Mouse (Mus musculus): Measurements from ENCODE around the gene Khdc4.
"Not testable (repeated sequence)": the region's sequence is repeated elsewhere in the genome, so short reads cannot be mapped to it uniquely, and the experiment has no call there.

Gene Khdc4

DNA sequence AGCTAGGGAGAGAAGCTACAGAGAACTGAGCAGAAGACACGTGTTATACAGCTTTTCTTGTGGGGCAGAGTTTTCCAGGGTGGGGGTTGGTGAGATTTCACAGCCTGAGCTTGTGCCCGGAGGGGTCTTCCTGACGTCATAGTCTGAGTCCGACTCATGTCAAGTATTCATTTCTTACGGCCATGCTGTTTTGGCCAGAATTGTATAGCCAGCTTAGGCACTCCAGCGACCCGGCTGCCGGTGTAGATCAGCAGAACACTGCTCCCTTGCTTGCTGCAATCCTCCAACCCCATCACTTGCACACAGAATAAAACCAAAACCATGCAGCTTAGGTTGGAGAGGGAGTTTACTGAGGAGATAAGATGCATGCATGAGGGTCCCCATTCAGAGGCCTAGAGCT is 30.0 kb upstream of the Khdc4 start:
- no peak for DNase-seq (ENCODE audit: inconsistent ontology term)

DNA sequence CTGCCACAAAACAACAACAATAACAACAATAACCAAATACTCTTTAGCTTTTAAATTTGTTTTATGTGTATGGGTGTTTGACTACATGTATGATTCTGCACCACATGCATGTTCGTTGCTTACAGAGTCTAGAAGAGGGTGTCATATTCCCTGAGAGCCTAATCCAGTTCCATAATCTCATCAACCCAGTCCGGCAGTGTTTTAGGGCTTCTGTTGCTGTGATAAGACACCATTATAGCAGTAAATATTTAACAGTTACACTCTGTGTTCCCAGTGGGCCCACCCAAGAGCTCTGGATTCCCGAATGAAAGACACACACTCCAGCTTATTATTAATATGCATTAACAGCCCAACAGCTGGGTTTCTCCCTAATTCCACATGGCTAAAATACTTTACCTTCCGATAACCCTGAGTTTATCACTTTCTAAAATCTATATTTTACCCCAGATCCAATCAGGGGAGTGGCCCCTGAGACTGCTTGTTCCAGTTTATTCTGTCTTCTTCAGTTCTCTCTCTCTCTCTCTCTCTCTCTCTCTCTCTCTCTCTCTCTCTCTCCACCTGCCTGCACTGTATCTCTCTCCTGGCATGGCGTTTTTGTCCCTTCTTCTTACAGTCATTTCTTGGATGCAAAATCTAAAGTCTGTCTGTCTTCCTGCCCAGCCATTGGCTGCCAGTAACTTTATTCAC is 27.0 kb upstream of the Khdc4 start:
- no peak for DNase-seq (ENCODE audit: inconsistent ontology term)

DNA sequence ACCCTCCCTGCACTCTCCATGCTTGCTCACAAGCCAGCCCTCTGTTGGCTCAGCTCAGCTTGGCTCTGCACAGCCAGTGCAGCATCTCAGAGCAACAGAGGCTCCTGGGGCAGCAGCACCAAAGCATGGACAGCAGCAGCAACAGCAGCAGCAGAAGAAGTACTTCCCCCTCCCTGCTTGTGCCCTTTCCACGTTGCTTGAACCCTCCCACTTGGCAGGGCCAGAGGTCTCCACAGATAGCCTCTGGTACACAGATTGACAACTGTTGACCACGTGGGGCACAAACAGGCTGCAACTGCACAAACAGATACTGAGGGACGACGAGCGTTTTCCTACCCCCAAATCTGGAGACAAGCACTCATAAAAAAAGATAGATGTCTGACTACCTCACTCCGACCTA is 25.8 kb upstream of the Khdc4 start:
- DNase-seq (ENCODE audit: inconsistent ontology term), result no peak

DNA sequence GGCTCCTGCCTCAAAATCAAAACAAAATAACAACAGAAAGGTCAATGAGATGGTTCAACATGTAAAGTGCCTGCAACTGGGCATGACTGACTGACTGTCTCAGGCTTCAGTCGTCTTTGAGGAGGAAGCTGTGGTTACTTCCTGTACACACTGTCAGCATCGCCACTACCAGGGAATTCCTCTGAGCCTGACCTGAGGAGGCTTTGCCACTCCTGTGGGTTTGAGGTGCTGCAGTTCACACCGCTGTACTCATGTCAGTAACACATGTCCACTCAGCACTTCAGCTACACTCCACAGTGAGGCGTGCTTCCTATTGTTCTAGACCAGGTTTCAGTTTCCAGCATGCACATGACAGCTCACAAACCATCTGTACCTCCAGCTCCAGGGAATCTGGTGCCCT is 21.5 kb upstream of the Khdc4 start:
- no peak for DNase-seq (ENCODE audit: inconsistent ontology term)

DNA sequence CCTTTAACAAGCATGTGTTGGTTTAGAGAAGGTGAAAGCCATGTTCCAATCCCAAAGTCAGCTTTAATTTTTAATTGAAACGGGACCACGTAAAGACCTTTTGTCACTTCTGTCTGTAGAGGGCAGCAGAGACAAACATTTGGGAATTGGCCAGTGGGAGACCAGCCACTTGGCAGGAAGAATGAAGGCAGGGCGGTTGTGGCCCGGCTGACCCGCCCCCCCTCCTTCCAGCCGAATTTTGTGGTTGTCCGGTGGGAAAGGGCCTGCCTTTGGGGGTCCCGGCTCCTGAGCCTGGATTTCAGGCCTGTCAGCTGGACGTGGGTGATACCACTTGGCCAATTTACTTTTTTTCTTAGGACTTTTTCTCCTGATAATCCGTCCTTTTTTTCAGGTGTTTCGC is 8.2 kb upstream of the Khdc4 start:
- DNase-seq (ENCODE audit: inconsistent ontology term), result peak; percentile 81

DNA sequence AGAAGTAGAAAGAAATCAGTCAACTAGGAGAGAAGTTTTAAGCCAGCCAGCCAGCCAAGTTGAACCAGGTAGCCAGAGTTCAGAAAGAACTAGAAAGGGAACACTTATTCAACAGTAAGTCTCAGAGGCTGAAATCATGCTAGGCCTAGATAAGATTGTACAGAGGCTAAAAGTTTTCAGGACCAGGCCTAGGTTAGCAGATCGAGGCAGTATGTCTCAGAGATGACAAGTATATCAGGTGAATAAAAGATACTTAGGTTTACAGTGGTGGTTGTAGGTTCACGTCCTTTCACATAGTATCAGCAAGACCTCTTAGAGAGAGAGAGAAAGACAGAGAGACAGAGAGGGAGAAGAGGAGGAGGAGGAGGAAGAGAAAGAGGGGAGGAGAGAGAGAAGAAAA is 1.8 kb upstream of the Khdc4 start:
- no peak for DNase-seq (ENCODE audit: inconsistent ontology term)

DNA sequence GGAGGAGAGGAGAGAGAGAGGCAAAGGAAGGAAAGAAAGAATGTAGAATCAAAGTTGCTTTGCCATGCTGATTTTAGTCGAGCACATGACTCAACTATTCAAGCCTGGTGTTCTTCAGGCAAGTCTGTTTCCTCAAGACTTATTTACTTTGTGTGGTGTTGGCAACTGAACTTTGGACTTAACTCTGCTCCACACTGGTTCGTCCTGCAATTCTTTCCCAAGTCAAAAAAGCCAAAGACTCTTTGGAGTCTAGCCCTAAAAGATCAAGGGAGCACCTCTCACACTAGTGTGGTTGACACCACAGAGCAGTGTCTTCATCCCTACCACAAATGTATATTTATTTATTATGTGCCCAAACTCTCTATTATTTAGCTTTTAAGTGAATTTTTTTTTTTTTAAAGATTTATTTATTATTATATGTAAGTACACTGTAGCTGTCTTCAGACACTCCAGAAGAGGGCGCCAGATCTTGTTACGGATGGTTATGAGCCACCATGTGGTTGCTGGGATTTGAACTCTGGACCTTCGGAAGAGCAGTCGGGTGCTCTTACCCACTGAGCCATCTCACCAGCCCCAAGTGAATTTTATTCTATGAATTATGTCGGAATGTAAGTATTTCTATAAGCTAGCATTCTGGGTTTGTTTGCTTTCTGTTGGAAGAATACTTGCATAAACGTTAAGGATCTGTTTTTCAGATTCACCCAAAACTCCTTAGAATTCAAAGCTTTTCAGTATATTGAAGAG is 1.2 kb upstream of the Khdc4 start:
- no peak for DNase-seq (ENCODE audit: inconsistent ontology term)

DNA sequence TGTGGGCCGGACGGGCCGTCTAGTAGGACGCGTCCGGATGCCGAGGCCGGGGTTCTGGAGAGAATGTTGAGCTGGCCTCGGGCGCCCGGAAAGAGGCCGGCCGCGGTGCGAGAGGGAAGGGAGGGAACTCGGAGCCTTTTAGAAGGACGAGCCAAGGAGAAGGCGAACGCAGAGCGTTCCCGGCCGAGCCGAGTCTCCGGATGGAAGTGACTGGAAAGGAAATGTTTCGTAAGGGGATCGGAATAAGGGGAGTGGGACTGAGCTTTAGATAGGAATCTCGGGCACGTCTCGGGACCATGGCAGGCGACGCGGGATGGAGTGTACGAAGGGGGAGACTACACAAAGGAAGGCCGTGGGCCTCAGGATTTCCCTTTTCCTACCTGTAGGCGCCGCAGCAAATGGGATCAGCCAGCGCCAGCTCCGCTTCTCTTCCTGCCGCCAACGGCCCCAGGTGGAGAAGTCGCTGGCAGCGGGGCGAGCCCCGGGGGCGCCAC is 402 bp downstream of the Khdc4 start:
- no peak for DNase-seq (ENCODE audit: inconsistent ontology term)

DNA sequence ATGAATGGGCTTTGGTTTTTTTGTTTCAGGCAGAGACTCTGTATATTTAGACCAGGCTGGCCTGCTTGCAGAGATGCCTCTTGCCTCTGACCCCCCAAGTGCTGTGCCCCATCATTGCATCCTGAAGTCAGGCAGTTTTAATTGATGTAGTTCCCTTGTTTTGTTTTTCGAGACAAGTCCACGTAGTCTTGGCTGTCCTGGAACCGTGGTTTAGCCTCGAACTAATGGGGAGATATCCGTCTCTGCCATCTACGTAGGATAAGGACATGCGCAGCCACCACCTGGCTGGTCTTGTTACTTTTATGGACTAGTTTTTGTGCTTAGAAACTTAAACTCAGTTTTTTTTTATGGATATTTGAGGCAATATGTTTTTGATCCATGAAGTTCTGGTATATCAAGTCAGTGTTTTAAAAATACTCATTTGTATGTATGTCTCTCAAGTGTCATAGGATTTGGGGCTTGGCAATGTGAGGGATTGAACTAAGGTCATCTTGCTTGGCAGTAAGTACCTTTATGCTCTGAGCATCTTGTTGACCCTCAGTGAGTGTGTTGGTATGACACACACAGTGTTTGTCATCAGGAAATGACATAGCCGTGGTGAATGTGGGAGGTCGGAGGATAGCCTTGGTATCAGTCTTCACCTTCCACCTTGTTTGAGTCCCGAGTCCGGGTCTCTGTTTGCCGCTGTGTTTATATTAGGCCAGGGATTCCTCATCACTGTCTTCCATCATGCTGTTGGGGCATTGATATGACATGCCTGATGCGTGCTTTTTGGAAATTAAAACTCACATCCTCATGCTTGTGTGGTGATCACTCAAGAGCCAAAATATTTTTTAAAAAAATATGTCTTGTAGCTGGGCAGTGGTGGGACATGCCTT is 1.4 kb downstream of the Khdc4 start:
- no peak for DNase-seq (ENCODE audit: inconsistent ontology term)

DNA sequence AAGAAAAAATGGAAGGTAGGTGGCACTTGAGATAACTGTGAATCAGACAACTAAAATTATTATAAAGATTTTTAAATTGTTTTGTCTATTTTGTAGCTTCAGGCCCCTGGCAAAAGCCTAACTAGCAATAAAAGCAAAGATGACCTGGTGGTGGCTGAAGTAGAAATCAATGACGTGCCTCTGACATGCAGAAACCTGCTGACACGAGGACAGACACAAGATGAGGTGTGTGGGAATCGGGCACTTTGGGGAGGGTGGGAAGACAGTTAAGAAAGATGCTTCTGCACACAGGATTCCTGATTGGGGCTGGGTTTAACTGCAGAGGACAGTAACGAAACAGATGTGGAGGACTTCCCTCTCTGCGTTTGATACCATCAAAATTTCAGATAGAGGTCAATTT is 3.5 kb downstream of the Khdc4 start:
- no peak for DNase-seq (ENCODE audit: inconsistent ontology term)

DNA sequence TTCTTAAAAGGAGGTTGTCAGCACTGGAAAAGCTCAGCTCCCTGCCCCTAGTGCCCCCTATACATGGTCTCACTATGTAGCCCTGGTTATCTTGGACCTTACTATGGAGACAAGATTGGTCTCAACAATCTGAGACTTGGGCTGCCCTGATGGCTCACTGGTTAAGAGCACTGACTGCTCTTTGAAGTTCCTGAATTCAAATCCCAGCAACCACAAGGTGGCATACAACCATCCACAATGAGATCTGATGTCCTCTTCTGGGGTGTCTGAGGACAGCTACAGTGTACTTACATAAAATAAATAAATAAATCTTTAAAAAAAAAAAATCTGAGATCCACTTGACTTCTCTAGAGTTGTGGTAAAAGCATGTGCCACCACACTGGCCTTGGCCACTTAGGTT is 9.9 kb downstream of the Khdc4 start:
- DNase-seq (ENCODE audit: inconsistent ontology term), result no peak

DNA sequence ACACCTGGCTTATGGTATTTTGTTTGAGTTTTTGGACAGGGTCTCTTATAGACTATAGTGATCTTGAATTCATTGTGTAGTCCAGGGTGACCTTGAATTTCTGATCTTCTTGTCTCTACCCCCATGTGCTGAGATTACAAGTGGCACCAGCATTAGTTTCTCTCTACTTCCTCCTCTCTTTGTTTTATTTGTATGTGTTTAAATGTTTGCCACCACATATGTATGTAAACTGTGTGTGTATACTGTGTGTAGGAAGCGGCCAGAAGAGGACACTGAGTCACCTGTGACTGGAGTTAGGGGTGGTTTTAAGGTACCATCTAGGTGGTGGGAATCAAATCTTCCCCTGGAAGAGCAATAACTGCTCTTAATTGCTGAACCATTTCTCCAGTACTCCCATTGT is 12.4 kb downstream of the Khdc4 start:
- no peak for DNase-seq (ENCODE audit: inconsistent ontology term)

DNA sequence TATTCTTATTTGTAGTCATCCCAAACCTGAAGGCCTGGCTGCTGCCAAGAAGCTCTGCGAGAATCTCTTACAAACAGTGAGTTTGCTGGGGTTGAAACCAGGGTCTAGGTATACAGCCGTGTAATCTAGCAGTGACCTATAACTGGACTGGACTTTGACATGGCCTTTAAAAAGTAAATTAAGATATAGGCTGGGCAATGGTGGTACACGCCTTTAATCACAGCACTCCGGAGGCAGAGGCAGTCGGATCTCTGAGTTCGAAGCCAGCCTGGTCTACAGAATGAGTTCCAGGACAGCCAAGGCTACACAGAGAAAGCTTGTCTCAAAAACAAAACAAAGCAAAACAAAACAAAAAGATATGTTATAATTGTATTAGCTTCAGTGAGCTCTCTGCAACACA is 13.2 kb downstream of the Khdc4 start:
- no peak for DNase-seq (ENCODE audit: inconsistent ontology term)

DNA sequence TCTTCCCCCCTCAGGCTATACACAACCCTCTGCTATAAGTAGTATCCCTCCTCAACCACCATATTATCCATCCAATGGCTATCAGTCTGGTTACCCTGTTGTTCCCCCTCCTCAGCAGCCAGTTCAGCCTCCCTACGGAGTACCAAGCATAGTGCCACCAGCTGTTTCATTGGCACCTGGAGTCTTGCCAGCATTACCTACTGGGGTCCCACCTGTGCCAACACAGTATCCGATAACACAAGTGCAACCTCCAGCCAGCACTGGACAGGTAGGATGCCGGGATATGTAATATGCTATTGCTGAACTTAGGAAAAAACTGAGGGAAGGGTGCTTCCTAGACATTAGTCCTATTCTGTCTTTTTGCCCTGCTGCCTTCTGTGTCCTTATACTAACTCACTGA is 14.6 kb downstream of the Khdc4 start:
- no peak for DNase-seq (ENCODE audit: inconsistent ontology term)

DNA sequence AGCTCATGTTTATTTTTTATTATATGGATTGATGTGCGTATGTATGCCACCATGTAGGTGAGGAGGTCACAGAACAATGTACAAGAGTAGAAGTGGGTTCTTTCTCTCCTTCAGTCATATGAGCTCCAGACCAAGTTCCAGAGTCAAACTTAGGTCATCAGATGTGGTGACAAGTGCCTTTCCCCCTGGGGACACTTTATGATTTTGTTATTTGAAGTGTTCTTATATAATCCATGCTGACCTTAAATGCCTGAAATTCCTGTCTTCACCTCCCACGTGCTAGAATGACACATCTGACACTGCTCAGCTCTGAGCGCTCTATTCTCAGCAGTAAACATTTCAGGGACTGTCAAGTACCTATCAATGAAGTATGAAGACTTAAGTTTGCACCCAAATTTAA is 15.6 kb downstream of the Khdc4 start:
- no peak for DNase-seq (ENCODE audit: inconsistent ontology term)

DNA sequence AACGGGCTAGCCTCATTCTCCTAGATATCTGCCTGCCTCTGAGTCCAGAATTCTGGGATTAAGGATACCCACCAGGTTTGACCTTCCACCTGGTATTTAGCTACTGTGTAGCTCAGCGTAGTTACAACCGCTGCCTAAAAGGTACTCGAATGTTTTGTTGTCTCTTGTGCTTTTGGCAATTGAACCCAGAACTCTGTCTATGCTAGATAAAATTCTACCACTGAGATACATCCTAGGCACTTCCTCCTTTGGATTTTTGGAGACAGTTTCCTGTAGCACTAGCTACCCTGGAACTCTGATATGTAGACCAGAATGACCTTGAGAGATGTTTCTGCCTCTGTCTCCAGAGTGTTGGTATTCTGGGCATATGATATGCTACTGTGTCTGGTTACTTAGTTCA is 28.1 kb downstream of the Khdc4 start:
- no peak for DNase-seq (ENCODE audit: inconsistent ontology term)

DNA sequence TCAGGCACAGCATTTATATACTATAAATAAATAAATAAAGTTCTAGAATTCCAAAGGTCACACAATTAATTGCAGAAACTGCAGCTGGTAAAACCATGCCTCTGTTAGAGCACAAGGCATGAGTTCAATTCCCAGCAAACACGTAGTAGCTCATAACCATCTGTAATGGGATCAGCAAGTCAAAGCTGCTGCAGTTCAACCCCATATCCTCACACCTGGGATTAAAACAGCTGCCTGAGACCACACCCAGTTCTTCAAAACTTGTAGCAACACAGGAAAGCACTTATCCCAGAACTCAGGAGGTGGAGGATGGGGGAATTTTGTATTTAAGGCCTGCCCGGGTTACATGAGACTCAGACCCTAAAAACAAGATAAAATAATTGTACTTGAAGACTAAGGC is 29.1 kb downstream of the Khdc4 start:
- no peak for DNase-seq (ENCODE audit: inconsistent ontology term)

DNA sequence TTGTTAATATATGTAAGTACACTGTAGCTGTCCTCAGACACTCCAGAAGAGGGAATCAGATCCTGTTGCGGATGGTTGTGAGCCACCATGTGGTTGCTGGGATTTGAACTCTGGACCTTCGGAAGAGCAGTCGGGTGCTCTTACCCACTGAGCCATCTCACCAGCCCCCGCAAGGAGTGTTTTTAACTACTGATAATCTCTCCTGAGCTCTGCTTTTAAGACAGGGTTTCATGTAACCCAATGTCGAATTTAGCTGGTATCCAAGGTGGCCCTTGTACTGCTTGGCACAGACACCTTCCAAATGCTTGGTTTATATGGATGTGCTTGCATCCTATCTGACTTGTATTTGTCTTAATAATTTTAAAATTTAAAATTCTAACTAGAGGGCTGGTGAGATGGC is 30.1 kb downstream of the Khdc4 start:
- not testable (repeated sequence) for DNase-seq (ENCODE audit: inconsistent ontology term)

DNA sequence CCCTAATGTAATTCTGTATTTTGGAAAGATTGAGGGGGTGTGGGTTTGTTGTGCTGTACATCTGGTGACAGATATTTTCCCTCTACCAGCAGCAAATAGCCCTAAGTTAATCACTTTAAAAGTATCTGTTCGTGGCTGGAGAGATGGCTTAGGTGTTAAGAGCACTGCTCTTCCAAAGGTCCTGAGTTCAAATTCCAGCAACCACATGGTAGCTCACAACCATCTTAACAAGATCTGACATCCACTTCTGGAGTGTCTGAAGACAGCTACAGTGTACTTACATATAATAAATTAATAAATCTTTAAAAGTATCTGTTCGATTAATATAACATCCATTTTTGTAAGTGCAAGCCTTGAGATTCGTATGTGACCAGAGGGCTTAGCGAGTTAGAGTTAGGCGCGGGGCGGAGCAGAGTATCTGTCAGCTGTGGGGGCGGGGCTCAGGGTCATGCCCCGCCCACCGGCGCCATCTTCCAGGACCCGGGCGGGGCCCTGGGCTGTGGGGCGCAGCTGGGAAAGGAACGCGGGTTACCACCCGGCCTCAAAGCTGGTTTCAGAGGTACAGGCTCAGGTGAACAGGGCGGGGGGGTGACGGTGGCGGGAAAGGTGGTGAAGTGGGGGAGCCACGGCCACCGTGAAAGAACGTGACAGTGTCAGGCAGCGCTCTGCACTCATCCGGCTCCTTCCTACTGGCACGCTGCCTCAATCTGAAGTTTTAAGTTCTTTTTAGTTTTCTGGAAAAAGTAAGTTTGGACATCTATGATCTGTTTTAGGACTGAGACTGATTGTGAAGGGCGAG is 31.0 kb downstream of the Khdc4 start, which contains the start of gene Rit1:
TSS of gene Rit1 (plus strand) at position 440 of the 799 bp plus-strand sequence.
- DNase-seq (ENCODE audit: inconsistent ontology term), result peak; percentile 87

DNA sequence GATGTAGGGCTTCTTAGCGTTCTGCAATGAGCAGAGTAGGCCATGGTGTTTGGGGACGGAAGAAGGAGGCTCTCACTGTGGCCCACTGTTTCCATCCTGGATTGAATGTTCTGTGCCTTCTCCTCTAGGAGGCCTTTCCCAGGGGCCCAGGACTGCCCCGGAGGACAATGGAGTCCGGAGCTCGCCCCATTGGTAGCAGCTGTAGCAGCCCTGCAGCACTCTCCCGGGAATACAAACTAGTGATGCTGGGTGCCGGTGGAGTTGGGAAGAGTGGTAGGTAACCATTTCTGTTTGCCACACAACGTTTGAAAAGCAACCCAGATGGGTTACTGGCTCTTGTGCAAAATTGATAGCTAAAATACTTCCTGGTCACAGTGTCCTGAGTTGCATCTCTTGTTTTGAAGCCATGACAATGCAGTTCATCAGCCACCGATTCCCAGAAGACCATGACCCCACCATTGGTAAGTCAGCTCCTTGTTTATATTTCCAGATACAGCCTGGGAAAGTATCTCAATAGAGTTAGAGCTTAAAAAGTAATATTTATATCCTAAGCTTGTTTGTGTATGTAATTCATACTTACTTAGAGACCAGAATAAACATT is 31.7 kb downstream of the Khdc4 start:
- peak; percentile 68 for DNase-seq (ENCODE audit: inconsistent ontology term)

DNA sequence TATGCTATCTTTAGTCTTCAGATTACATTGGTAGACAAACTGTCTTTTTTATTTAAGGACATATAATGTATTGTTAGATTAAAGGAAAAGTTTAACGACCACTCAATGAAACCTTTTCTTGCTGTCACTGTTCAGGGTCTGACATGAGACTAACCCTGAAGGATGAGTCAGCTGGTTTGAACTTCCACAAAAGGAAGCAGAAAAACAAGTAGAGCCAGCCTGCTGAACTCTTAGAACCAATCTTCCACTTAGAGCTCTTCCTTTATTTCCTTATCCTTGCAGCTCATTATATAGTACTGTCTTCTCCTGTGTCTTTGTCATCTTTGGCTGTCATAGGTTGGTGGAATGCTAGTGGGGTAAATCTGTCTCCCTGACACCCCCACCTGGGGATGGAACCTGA is 32.2 kb downstream of the Khdc4 start:
- peak; percentile 17 for DNase-seq (ENCODE audit: inconsistent ontology term)
